Mouse (Mus musculus): Measurements from ENCODE around the gene Pcid2.

GRCm38 (mm10) chr8:13047652-13048051 lies 57.6 kb downstream of the Pcid2 start:
- TF ChIP-seq CTCF (IDR thresholded peaks at IDR 0.05; ENCODE audit: low read depth, low read length) (no peak), POLR2A (IDR thresholded peaks at IDR 0.05; ENCODE audit: insufficient read depth, low read length) (no peak), EP300 (IDR thresholded peaks at IDR 0.05; ENCODE audit: insufficient read depth, low read depth, low read length) (no peak)

All from ES-Bruce4 (cell line).